Mouse (Mus musculus) brain, embryonic 14.5 days (tissue): ENCODE results near the gene Gm6993. TPM values are rescaled to one million over a fixed set of nuclear protein-coding genes. Genes with fewer than 3 reads are reported as not detected.
A peak's percentile ranks its signal among the peaks of the same experiment; 100 is the strongest.

ENCODE experiments used
- DNase-seq: peaks from one replicate; pipeline ENCODE4 v3.0.0-alpha.2; 2011; ENCODE audit warnings: low read depth
- CTCF ChIP-seq: fragments of 200-500 bp; IDR thresholded peaks from 2 replicates; pipeline ENCODE4 v1.5.1; 2012; ENCODE audit warnings: inconsistent platforms, mild to moderate bottlenecking, moderate library complexity, borderline replicate concordance; ENCODE audit not compliant: insufficient read depth, insufficient read length; ENCODE audit errors: extremely low read depth
- POLR2A ChIP-seq: fragments of 200-500 bp; IDR thresholded peaks from 2 replicates; pipeline ENCODE4 v1.6.1; 2012; ENCODE audit warnings: mild to moderate bottlenecking, inconsistent platforms, borderline replicate concordance; ENCODE audit not compliant: poor library complexity, insufficient read depth, insufficient read length, severe bottlenecking; ENCODE audit errors: extremely low read depth
- polyA plus RNA-seq: library from polyadenylated mRNA; depleted of rRNA; stranded (reverse); fragments of >200 nt; gene quantifications from 2 replicates; pipeline ENCODE4 v1.2.3, GENCODE M21; 2012; rRNA removed

Gene Gm6993
- polyA plus RNA-seq, result not detected in 2 replicates

DNA sequence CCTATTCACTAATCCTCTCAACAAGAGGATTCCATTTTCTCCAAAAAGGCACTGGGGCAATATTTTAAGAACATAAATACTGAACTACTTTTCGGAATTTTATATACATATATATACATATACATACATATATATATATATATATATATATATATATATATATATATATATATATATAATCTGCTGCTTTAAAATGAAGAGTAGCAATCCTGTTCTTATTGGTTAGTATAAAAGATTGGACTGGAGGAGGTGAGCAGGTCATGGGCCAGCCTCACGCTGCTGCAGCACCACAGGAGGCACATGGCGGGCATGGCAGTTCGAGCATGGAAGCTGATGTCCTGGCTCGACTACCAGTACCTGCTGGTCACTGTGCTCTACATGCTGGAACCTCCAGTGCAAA, at the start of gene Gm6993:
Gm6993 (plus strand) TSS at position 301 of the 400 bp plus-strand sequence.
- no peak for DNase-seq
- TF ChIP-seq POLR2A (no peak), CTCF (no peak)

DNA sequence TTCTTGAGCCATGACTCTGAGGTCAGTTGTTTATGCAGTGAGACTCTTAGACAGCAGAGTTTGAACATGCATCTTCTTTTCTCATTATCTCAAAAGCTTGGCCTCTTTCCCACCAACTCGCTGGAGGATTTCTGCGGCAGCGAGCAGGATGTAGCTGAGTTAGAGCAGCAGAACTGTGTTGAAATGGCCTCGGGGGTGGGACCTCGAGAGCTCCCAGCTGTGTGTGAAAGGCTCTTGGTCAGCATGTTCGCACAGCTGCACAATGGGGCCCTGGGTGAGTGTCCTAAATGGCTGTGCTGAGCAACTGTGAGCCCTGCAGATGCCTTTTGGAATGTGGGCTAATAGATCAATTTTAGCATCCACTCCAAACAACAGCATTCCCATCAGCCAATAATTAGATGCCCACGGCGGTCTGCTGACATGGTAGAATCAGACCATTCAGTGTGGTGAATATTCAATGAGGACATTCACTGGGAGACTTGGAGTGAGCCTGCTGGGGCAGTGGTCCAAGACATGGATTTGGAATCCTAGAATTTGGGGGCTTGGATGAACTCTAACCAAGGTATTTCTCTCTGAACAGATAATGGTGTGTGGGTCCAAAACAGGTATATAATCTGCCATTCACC, 49.1 kb upstream of the Gm6993 start:
- DNase-seq, result peak; percentile 63
- no peak for TF ChIP-seq CTCF
- no peak for TF ChIP-seq POLR2A

DNA sequence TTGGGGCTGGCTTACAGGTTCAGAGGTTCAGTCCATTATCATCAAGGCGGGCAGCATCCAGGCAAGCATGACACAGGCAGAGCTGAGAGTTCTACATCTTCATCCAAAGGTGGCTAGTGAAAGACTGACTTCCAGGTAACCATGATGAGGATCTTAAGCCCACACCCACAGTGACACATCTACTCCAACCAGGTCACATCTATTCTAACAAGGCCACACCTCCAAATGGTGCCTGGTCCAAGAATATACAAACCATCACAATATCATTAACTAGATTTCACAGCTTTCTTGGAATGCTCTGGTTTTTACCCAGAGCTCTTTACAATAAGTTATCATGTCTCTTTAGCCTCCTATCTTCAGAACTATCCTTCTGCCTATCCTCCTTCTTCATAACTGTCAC, 38.1 kb upstream of the Gm6993 start:
- no peak for DNase-seq
- TF ChIP-seq CTCF, result no peak
- no peak for TF ChIP-seq POLR2A

DNA sequence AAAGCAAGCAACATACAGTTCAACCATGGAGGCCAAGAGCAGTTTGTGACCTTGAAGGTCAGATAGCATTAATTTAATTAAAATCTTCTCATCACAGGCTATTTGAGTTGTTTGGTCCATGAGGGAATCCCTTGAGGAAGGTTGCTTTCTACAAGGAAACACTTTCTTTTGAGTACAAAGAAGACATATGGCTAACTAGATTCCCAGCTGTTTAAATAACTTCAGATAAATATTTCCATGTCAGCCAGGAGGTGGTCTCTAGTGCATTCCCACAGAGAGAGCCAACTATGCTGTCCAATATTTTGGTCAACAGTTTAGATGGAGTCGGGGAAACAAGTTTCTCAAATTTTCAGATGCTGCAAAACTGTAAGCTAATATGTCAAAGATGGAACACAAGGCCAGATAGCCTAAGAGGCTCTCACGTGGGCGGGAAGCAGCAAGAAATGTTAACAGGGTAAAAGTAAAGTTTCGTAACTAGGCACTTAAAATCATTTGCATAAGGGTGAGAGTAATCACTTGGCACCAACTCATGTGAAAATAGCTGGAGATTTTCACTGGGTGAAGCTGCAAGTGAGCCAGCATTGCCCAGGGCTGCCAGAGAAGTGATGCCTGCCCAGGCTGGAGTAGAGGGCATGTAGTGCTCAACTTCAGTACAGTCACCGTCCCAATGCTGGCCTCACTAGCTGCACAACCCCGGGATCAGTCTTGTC, 36.7 kb upstream of the Gm6993 start:
- no peak for DNase-seq
- TF ChIP-seq CTCF (no peak), POLR2A (no peak)

DNA sequence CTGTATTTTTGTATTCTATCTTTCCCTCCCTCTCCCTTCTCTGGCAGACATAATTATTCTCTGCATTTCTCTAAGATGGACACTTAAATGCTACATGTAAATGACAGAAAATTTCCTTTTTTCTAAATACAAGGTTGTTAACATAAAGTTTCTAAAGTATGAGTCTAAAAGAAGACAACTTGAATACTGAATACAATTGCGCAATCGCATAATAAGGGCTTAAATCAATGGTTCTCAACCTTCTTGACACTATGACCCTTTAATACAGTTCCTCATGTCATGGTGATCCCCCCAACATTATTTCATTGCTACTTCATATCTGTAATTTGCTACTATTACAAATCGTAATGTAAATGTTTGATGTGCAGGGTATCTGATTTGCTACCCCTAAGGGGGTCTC, 35.7 kb upstream of the Gm6993 start:
- no peak for TF ChIP-seq CTCF
- TF ChIP-seq POLR2A, result no peak

GRCm38 (mm10) chr12:31205983-31206633, 34.5 kb upstream of the Gm6993 start:
- DNase-seq, result no peak
- no peak for TF ChIP-seq POLR2A
- no peak for TF ChIP-seq CTCF

More for the DNA sequence above, 35.7 kb upstream of the Gm6993 start:
- no peak for DNase-seq

- DNase-seq, result no peak
These were observed 31.8 kb upstream of the Gm6993 start for GRCm38 (mm10) chr12:31208766-31209165.

DNA sequence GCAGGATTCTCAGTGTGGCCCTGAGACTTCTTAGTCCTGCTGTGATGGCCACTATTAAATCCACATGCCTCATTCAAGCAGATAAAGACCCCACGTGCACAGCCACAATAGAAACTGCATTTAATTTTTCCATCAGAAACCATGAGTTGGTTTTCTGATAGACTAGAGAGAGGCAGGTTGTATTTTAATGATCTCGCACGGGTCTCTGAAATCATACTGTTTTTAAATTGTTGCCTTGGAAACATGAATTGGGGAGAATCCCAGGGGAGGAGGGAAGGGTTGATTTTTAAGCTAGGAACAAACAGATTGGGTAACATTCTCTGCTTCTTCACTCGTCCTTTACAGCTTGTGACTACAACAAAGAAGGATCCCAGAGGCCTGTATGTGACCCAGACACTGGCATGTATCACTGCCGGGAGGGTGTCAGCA, 31.2 kb upstream of the Gm6993 start:
- TF ChIP-seq POLR2A (no peak), CTCF (no peak)
- peak; percentile 56 for DNase-seq

More at GRCm38 (mm10) chr12:31208766-31209165, 31.8 kb upstream of the Gm6993 start:
- no peak for TF ChIP-seq CTCF
- no peak for TF ChIP-seq POLR2A

- peak; percentile 88 for DNase-seq
- TF ChIP-seq POLR2A (no peak), CTCF (no peak)
These were observed 27.0 kb upstream of the Gm6993 start for GRCm38 (mm10) chr12:31213556-31213955.

- DNase-seq, result no peak
- TF ChIP-seq POLR2A, result no peak
- no peak for TF ChIP-seq CTCF
These were observed 25.6 kb upstream of the Gm6993 start for GRCm38 (mm10) chr12:31215003-31215402.

GRCm38 (mm10) chr12:31217232-31217631, 23.3 kb upstream of the Gm6993 start:
- TF ChIP-seq CTCF (no peak), POLR2A (no peak)
- no peak for DNase-seq
